Mouse (Mus musculus) bone marrow, adult 2 months (tissue): ENCODE results near the gene Tmem56.

Experiments used
- CTCF ChIP-seq: fragments of 200-500 bp; IDR thresholded peaks from 2 replicates; pipeline ENCODE4 v1.5.1; 2011; ENCODE audit warnings: low read length, control low read depth; ENCODE audit not compliant: control insufficient read depth, insufficient read depth
- POLR2A ChIP-seq: fragments of 200-500 bp; IDR thresholded peaks from 2 replicates; pipeline ENCODE4 v1.6.1; 2011; ENCODE audit warnings: low read depth, mild to moderate bottlenecking, control low read depth, low read length, borderline replicate concordance; ENCODE audit not compliant: control insufficient read depth

- TF ChIP-seq POLR2A, result no peak
- TF ChIP-seq CTCF, result no peak
Measured at GRCm38 (mm10) chr3:121279679-121280078, 3.2 kb downstream of the Tmem56 start.
